Mouse (Mus musculus) telencephalon, adult 2 months (tissue): ENCODE results near the gene Kalrn.

Experiments
- DNase-seq: peaks from one replicate; pipeline ENCODE4 v3.0.0-alpha.2; 2011; ENCODE audit warnings: low read depth, low spot score

Kalrn gene

GRCm38 (mm10) chr16:34430131-34430530 lies 143.2 kb downstream of the Kalrn start:
- DNase-seq = no peak

DNA sequence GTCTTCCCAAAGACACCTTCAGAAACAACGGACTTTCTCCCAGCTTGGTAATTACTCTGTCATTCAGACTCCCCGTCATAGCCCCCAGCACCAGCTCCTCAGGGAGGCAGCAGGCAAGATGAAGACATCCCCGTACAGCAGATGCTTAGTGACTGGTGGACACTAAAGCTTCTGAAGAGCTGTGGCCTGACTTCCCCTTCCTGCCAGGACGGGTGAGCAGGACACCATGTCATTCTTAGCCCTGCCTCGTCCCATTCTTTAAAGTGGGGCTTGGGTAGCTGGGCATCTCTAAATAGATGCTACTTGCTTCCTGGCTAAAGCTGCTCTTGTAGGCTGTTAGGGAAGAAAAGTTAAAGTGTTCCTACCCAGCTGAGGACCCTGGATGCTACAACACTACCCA lies 145.7 kb downstream of the Kalrn start:
- DNase-seq = no peak

GRCm38 (mm10) chr16:34421473-34421872 lies 151.9 kb downstream of the Kalrn start:
- DNase-seq = no peak

GRCm38 (mm10) chr16:34417966-34418365 lies 155.4 kb downstream of the Kalrn start:
- DNase-seq = no peak

DNA sequence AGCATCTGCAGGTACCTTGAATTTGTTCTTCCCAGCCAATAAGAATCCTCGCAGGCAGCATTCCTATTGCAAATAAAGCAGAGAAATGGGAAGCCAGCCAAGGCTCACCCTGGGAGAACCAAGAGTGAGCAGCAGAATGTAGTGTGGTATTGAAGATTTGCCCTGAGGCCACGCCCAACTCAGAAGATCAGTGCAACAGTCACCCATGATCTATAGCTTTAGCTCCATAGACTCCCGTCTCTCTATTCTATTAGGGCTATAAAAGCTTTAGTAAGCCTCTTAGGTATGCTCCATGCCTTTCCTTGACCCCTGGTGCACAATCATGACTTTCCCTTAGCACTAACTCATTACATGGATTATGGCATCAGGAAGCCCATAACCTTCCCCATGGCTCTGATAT lies 155.9 kb downstream of the Kalrn start:
- DNase-seq = no peak

DNA sequence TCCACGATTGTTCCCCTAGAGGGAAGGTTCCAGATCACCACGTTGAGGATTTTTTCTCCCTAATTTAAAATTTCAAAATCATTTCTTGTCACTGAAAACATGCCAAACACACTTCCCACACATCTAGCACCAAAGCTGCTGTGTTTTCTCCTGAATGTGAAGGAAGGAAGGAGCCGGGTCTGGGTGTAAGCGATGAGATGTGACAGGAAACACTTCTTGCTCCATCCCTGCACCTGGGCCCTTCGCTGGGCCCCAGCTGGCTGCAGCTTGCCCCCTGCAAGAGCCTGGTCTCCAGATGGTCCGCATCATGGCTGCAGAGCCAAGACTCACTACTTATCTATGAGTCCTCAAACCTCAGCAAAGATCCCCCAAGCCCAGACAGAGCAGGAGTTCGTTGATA lies 158.8 kb downstream of the Kalrn start:
- peak; percentile 82 for DNase-seq

DNA sequence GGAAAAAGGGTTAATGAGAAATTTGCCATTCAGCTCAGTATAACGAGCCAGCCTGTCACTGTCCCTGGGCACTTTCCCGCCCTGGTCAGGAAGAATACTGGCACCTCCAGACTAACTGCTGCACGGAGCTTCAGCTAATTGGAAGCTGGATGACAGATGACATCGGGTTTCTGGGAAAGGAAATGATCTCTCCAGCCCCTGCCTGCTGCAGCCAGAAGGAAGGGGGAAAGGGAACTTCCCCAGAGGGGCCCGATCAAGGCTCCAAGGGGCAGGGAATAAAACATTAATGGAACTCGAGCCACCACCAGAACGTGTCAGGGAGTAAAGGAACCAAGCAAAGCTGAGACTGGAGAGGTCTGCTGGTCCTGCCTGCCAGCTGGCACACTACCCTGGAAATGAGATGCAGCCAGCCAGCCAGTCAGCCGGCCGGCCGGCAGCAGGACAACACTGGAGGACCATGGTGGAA lies 159.4 kb downstream of the Kalrn start:
- DNase-seq = no peak

DNA sequence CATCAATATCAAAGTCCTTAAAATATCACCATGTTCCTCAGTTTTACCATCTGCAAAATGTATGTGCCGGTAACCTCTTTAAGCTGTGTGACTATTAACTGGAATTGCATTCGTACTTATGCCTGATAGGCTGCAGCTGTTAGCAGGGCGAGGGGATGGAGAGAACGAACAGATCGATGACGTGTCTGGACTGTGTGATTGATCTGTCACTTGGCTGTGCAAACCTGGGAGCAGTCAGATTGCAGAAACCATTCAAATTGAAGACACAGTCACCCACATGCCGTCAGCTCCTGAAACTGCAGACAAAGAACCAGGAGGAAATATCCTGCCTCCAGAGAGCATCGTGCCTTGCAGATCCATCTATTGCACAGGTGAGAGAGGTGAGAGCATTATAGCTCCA lies 166.3 kb downstream of the Kalrn start:
- DNase-seq = no peak

DNA sequence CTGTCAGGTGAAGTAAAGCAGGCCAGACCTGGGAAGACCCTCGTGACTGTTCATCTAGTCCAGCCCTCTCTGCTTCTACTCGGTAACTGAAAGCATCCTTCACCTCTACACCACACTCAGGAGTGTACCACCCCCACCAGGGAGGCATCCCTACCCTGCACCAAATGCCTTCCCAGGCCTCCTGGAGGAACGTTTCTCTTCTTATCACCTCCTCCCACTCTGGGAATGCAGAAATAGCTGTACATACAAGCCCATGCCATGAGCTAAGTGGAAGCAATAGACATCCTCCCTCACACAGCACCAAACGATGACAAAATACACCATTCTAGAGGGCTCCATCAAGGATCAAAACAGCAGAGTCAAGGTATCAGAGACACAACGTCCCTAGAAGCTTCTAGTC lies 168.2 kb downstream of the Kalrn start:
- DNase-seq = peak; percentile 77

DNA sequence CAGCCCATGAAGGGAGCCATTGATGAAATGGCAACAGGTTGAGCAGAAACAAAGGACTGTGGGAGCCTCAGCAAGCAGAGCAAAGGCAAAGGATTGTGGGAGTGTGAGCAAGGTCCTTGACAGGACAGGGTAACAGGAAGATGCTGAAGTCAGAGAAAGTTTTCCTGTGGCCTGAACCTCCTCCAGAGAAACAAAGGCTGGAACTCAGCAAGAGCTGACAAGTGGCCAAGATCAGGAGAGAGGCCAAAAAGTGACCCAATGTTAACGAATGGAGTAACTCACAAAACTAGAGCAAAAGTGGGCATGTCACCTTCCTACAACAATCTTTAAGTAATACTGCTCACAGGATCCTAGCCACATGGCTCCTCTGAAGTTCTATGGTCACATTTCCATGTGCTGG lies 172.1 kb downstream of the Kalrn start:
- DNase-seq = no peak

GRCm38 (mm10) chr16:34400102-34400728 lies 173.1 kb downstream of the Kalrn start:
- DNase-seq = no peak

GRCm38 (mm10) chr16:34395221-34395811 lies 178.0 kb downstream of the Kalrn start:
- DNase-seq = no peak

- DNase-seq = no peak
Observed at GRCm38 (mm10) chr16:34389520-34390271, 183.6 kb downstream of the Kalrn start.

DNA sequence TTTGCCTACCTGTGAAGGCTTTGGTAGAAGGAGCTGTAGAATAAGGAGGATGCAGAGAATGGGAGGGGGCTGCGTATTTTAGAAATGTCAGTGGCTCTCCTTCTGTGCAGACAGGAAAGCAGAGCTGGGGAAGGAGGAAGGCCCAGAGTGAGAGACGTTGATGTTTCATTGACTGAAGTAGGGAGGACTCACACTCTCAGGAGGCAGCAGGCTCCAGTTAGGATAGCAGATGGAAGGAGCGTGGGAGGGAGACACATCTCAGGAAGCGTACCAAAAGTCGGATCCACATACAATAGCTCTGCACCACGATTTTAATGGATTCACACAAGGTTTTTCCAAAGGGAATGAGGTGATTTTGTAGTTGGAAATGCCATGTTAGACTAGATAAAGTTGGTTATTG lies 184.5 kb downstream of the Kalrn start:
- peak; percentile 91 for DNase-seq

GRCm38 (mm10) chr16:34385065-34385464 lies 188.3 kb downstream of the Kalrn start:
- DNase-seq = no peak

DNA sequence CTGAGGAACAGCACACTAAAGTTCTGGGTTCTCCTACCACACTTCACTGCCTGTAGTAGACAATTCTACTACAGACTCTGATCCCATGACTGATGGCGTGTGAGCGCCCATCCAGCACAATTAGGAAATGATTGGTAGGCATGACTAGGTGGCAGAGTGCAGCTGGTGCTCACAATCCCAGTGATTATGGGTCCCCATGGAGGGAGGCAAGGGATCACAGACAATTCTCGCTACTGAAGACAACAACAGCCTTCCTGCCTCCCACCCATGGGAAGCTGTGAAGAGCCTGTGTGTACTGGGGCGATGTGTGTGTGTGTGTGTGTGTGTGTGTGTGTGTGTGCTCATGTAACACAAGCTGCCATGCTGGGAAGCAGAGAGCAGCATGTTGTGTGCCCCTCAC lies 190.3 kb downstream of the Kalrn start:
- DNase-seq = no peak

- DNase-seq = no peak
Observed at GRCm38 (mm10) chr16:34376166-34376857, 197.0 kb downstream of the Kalrn start.

DNA sequence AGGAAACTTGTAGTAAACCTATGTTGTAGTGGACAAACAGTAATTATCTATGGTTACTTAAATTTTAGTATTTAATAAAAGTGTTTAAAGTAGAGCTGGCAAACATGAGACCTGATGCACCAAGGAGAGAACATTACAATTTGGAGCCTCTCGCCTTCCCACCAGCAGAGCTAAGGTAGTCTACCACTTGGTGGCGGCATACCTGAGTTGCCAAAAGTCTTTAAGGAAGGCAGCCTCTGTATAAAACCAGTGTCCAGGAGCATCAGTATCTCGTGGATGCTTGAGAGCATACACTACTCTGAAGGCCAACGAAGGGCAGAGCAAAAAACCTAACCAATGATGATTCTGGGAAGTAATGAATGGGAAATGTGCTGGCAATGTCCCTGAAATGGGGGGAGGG lies 199.8 kb downstream of the Kalrn start:
- no peak for DNase-seq

GRCm38 (mm10) chr16:34372103-34372741 lies 201.1 kb downstream of the Kalrn start:
- no peak for DNase-seq

DNA sequence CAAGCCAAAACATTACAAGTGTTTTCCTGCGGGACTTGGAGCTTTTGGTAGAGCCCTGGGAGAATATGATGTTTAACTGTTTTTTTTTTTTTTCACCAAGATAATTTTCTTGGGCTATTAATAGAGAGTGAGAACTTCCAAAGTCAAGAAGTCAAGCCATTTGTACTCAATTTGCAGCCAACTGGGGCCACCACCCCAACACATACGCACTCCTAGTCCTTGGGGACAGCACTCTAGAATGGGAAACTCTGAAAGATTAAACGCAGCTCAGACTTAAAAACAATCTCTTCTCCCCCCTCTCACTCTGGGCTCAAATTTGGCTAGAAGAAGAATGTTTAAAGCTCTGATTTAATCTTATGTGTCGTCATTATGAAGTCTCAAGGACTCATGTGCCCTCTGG lies 214.1 kb downstream of the Kalrn start:
- DNase-seq = no peak

DNA sequence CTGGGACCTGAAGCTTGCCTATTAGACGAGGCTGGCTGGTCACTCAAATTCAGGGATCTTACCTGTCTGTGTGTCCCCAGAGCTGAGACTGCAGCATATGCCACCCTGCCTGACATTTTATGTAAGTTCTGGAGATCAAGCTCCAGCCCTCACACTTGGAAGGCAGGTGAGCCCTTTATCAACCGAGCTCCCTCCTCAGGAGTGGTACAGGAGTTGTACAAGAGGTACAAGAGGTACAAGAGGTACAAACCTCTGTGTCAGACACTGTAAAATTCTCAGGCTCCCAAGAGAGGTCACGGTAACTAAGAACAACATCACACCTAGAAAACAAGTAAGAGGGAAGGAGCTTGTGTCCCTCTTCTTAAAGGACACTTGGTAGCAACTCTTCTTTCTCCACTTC lies 217.8 kb downstream of the Kalrn start:
- DNase-seq = no peak

- DNase-seq = no peak
Observed at GRCm38 (mm10) chr16:34354042-34354441, 219.3 kb downstream of the Kalrn start.
